Mouse (Mus musculus): Measurements from ENCODE around the gene Gm20716. TPM values are rescaled to one million over a fixed set of nuclear protein-coding genes. Genes with fewer than 3 reads are reported as not detected.
A peak's percentile ranks its signal among the peaks of the same experiment; 100 is the strongest.

The Gm20716 gene
- polyA plus RNA-seq, 1 experiment, result not detected

DNA sequence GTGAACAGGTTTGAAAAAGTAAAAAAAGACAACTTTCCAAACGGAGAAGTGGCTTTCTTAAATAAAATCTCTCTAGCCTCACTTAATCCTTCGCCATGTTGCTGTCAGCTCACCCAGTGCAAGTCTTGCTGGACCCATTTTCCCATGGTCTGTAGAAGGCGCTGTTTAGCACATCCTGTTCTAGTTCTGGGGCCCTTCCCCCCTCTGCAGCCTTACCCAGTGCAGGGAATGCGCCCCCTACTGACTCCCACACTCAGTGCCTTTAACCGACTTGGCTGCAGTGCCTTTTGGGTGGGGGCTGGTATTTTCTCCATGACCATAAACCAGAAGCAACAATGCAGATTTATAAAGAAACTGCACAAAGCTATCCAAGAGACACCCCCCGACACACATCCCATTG is 24.9 kb downstream of the Gm20716 start:
- no peaks in the 10 kb centered on the region for H3K27me3 ChIP-seq (ENCODE audit: control insufficient read depth, insufficient read depth, low read length)
- peak overlapping the region; percentile 84 for H3K4me3 ChIP-seq (ENCODE audit: low read depth, low read length)
- WGBS, result 6% methylated on average over 6 of the region's 6 CpGs
- peak; percentile 99 for TF ChIP-seq CTCF (IDR thresholded peaks at IDR 0.05; ENCODE audit: extremely low read depth, insufficient read length, insufficient replicate concordance, low read depth, low read length)
- TF ChIP-seq POLR2A (IDR thresholded peaks at IDR 0.05; ENCODE audit: low read depth, low read length), result no peak
- 0 out of 2 replicates have a peak overlapping the region, but pooled peaks have one; percentile 25 for H3K27ac ChIP-seq (ENCODE audit: insufficient read depth, low read depth, low read length)
- H3K36me3 ChIP-seq (ENCODE audit: control insufficient read depth, insufficient read depth, low read length), result peaks cover 11% of the 10 kb centered on the region
- peaks cover 16% of the 10 kb centered on the region for H3K4me1 ChIP-seq (ENCODE audit: control insufficient read depth, insufficient read depth, insufficient read length, low read length)

- H3K27ac ChIP-seq (ENCODE audit: insufficient read depth, low read depth, low read length), result no peak overlapping the region
- H3K4me1 ChIP-seq (ENCODE audit: control insufficient read depth, insufficient read depth, insufficient read length, low read length), result peaks cover 19% of the 10 kb centered on the region
- peaks cover 8% of the 10 kb centered on the region for H3K36me3 ChIP-seq (ENCODE audit: control insufficient read depth, insufficient read depth, low read length)
- WGBS, result 58% methylated on average over 8 of the region's 8 CpGs
- H3K4me3 ChIP-seq (ENCODE audit: low read depth, low read length), result no peak overlapping the region
- TF ChIP-seq POLR2A (IDR thresholded peaks at IDR 0.05; ENCODE audit: low read depth, low read length) (no peak), CTCF (IDR thresholded peaks at IDR 0.05; ENCODE audit: extremely low read depth, insufficient read length, insufficient replicate concordance, low read depth, low read length) (no peak)
- no peaks in the 10 kb centered on the region for H3K27me3 ChIP-seq (ENCODE audit: control insufficient read depth, insufficient read depth, low read length)
These were observed 25.6 kb downstream of the Gm20716 start for GRCm38 (mm10) chr2:168204476-168204999.

DNA sequence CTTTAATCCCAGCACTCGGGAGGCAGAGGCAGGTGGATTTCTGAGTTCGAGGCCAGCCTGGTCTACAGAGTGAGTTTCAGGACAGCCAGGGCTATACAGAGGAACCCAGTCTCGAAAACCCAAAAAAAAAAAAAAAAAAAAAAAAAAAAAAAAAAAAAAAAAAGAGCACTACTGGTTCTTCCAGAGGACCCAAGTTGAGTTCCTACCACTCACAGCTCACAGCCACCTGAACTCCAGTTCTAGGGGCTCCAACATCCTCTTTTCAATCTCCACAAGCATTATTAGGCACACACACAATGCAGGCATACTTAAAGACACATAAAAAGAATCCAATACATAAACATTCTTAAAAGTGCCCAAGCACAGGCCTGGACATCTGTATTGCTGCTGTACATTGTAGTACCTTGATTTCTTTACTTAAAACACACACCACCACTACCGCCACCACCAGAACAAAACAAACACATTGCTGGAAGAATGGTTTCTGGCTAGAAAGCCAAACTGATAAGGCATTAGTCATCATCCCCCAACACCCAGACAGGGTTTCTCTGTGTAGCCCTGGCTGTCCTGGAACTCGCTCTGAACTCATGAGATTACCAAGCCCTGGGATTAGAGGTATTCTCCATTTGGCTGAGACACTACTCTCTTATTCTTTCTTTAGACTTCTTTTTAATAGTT is 30.0 kb downstream of the Gm20716 start:
- WGBS, result 37% methylated on average over 4 of the region's 5 CpGs
- TF ChIP-seq POLR2A (IDR thresholded peaks at IDR 0.05; ENCODE audit: low read depth, low read length) (no peak), CTCF (IDR thresholded peaks at IDR 0.05; ENCODE audit: extremely low read depth, insufficient read length, insufficient replicate concordance, low read depth, low read length) (no peak)
- no peak overlapping the region for H3K4me3 ChIP-seq (ENCODE audit: low read depth, low read length)
- no peaks in the 10 kb centered on the region for H3K27me3 ChIP-seq (ENCODE audit: control insufficient read depth, insufficient read depth, low read length)
- H3K27ac ChIP-seq (ENCODE audit: insufficient read depth, low read depth, low read length), result no peak overlapping the region
- peaks cover 14% of the 10 kb centered on the region for H3K36me3 ChIP-seq (ENCODE audit: control insufficient read depth, insufficient read depth, low read length)
- H3K4me1 ChIP-seq (ENCODE audit: control insufficient read depth, insufficient read depth, insufficient read length, low read length), result peaks cover 18% of the 10 kb centered on the region; the same call in 1 of the 2 replicates

DNA sequence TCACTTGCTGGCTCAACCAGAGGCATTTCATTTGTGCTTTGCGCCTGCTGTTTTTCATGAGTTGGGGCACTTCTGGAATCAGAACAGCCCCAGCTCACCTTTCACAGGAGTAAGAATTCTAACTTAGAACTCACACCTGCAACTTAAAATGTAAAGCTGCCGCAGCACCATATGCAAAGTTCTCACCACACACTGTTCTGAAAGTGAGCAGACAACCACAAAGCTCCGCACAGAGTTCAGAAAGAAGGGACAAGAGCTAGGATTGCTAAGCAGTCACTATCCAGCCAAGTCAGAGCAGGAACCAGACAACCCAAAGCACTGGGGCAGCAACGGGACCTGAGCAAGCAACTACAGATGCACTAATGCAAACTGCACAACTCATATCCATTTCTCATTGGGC is 30.7 kb downstream of the Gm20716 start:
- no peak overlapping the region for H3K4me3 ChIP-seq (ENCODE audit: low read depth, low read length)
- WGBS, result 66% methylated on average over 4 of the region's 4 CpGs
- H3K36me3 ChIP-seq (ENCODE audit: control insufficient read depth, insufficient read depth, low read length), result peaks cover 14% of the 10 kb centered on the region
- H3K4me1 ChIP-seq (ENCODE audit: control insufficient read depth, insufficient read depth, insufficient read length, low read length), result peaks cover 11% of the 10 kb centered on the region; the same call in 1 of the 2 replicates
- H3K27ac ChIP-seq (ENCODE audit: insufficient read depth, low read depth, low read length), result no peak overlapping the region
- TF ChIP-seq CTCF (IDR thresholded peaks at IDR 0.05; ENCODE audit: extremely low read depth, insufficient read length, insufficient replicate concordance, low read depth, low read length), result no peak
- no peak for TF ChIP-seq POLR2A (IDR thresholded peaks at IDR 0.05; ENCODE audit: low read depth, low read length)
- H3K27me3 ChIP-seq (ENCODE audit: control insufficient read depth, insufficient read depth, low read length), result no peaks in the 10 kb centered on the region

DNA sequence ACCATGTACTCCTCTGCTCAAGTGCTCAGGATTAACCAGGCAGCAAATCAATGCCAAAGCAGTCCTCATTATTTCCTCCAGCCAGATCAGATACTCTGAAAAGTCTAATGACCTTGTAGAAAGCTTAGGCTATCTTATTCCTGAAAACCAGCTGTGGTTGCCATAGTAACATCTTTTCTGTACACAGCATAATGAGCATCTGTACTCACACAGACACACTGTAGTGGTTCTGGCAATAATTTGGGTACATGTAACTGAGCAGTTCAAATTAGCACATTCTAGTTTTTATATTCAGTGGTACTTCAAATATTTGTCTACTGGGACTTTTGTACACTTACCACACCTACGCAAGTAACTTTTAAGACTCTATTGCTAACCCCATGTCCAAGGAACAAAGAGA is 31.7 kb downstream of the Gm20716 start:
- WGBS, result 86% methylated on average over 1 of the region's 1 CpGs
- peaks cover 10% of the 10 kb centered on the region; the same call in 1 of the 2 replicates for H3K4me1 ChIP-seq (ENCODE audit: control insufficient read depth, insufficient read depth, insufficient read length, low read length)
- no peaks in the 10 kb centered on the region for H3K27me3 ChIP-seq (ENCODE audit: control insufficient read depth, insufficient read depth, low read length)
- no peak for TF ChIP-seq POLR2A (IDR thresholded peaks at IDR 0.05; ENCODE audit: low read depth, low read length)
- no peak for TF ChIP-seq CTCF (IDR thresholded peaks at IDR 0.05; ENCODE audit: extremely low read depth, insufficient read length, insufficient replicate concordance, low read depth, low read length)
- peaks cover 12% of the 10 kb centered on the region for H3K36me3 ChIP-seq (ENCODE audit: control insufficient read depth, insufficient read depth, low read length)
- no peak overlapping the region for H3K4me3 ChIP-seq (ENCODE audit: low read depth, low read length)
- H3K27ac ChIP-seq (ENCODE audit: insufficient read depth, low read depth, low read length), result no peak overlapping the region

DNA sequence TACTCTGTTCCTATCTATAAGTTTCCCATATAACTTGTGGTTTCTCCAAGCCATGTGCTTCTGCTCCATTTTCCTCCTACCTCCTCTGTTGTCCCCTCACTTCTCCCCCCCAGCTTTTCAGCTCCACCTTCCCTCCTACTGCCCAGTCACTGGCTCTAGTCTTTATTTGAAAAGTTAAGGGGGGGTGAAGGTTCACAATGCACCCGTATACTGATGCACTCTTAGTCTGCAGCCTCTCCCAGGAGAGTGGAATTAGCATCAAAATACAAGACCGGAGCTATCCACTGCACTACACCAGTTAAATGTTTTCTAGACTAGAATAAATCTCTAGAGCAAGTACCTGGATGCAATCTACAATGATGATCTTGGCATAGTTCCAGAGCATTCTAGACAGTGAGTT is 34.4 kb downstream of the Gm20716 start:
- 29% methylated on average over 2 of the region's 2 CpGs for WGBS
- Histone ChIP-seq H3K4me1 (ENCODE audit: control insufficient read depth, insufficient read depth, insufficient read length, low read length) (peaks cover 7% of the 10 kb centered on the region; the same call in 1 of the 2 replicates), H3K27ac (ENCODE audit: insufficient read depth, low read depth, low read length) (no peak overlapping the region), H3K27me3 (ENCODE audit: control insufficient read depth, insufficient read depth, low read length) (no peaks in the 10 kb centered on the region), H3K4me3 (ENCODE audit: low read depth, low read length) (no peak overlapping the region), H3K36me3 (ENCODE audit: control insufficient read depth, insufficient read depth, low read length) (peaks cover 17% of the 10 kb centered on the region)
- TF ChIP-seq CTCF (IDR thresholded peaks at IDR 0.05; ENCODE audit: extremely low read depth, insufficient read length, insufficient replicate concordance, low read depth, low read length) (no peak), POLR2A (IDR thresholded peaks at IDR 0.05; ENCODE audit: low read depth, low read length) (no peak)

GRCm38 (mm10) chr2:168193685-168194084 is 36.5 kb downstream of the Gm20716 start:
- 42% methylated on average over 2 of the region's 2 CpGs for WGBS
- Histone ChIP-seq H3K4me1 (ENCODE audit: control insufficient read depth, insufficient read depth, insufficient read length, low read length) (0 out of 2 replicates have a peak, but pooled peaks cover 3% of the 10 kb centered on the region), H3K27ac (ENCODE audit: insufficient read depth, low read depth, low read length) (no peak overlapping the region), H3K4me3 (ENCODE audit: low read depth, low read length) (no peak overlapping the region), H3K36me3 (ENCODE audit: control insufficient read depth, insufficient read depth, low read length) (peaks cover 19% of the 10 kb centered on the region), H3K27me3 (ENCODE audit: control insufficient read depth, insufficient read depth, low read length) (no peaks in the 10 kb centered on the region)
- TF ChIP-seq CTCF (IDR thresholded peaks at IDR 0.05; ENCODE audit: extremely low read depth, insufficient read length, insufficient replicate concordance, low read depth, low read length) (no peak), POLR2A (IDR thresholded peaks at IDR 0.05; ENCODE audit: low read depth, low read length) (no peak)
